ENCODE assay signal across 8 mouse cellular contexts in genomic region chr9:107709697-107710483, GRCm38 (mm10). TPM values are rescaled to one million over a fixed set of nuclear protein-coding genes. Genes with fewer than 3 reads are reported as not detected.
DNase-seq lines count a peak whose midpoint lies in the region; ATAC-seq and TF ChIP-seq lines count a peak whose summit lies in the region.

Gene Sema3f, minus strand, starts transcription at chr9:107710475.

- peak within 1 kb of the TSS; percentile 94 for H3K4me2 ChIP-seq in forebrain, embryonic 14.5 days (ENCODE audit: low read length)
- H3K4me2 ChIP-seq in lung, embryonic 14.5 days, result peak within 1 kb of the TSS; percentile 91

- peak within 1 kb of the TSS; percentile 70 for H3K4me3 ChIP-seq in G1E (ENCODE audit: low read depth, low read length)
- H3K4me3 ChIP-seq in forebrain, embryonic 14.5 days (ENCODE audit: low read depth, low read length), result peak within 1 kb of the TSS; percentile 68
- H3K4me3 ChIP-seq in lung, embryonic 14.5 days (ENCODE audit: low read depth, low read length), result peak within 1 kb of the TSS; percentile 72

- intact Hi-C loops in heart, postnatal 14 days (cut with DNase I), result loop anchor here (1.0 kb wide), 1 partner anchor 28 kb away; no protein-coding TSS in a partner anchor

- peak; percentile 75 for DNase-seq in G1E (ENCODE audit: low spot score)
- DNase-seq in cerebellum, adult 11 months, result peak; percentile 80
- DNase-seq in forebrain, embryonic 14.5 days (ENCODE audit: low spot score), result peak; percentile 80
- DNase-seq in heart, postnatal 14 days, result peak; percentile 80 to 87
- DNase-seq in large intestine, adult 2 months (ENCODE audit: low read depth, low spot score), result peak; percentile 46
- DNase-seq in lung, embryonic 14.5 days, result peak; percentile 91
- peak; percentile 73 for DNase-seq in ovary, postnatal 10 days (ENCODE audit: low spot score)
- peak; percentile 89 for DNase-seq in thymus, postnatal 0 days (ENCODE audit: low spot score)

- WGBS in forebrain, embryonic 14.5 days, result under 1% methylated on average over 63 of the region's 86 CpGs
- WGBS in large intestine, adult 2 months, result 2% methylated on average over 77 of the region's 86 CpGs
- 1% methylated on average over 74 of the region's 86 CpGs for WGBS in lung, embryonic 14.5 days

- H3K9me3 ChIP-seq in G1E (replicated peaks), result no peaks in the 10 kb centered on the region
- no peaks in the 10 kb centered on the region for H3K9me3 ChIP-seq in forebrain, embryonic 14.5 days (replicated peaks; ENCODE audit: control insufficient read depth, low read length)
- H3K9me3 ChIP-seq in lung, embryonic 14.5 days (ENCODE audit: low read depth, low read length), result no peaks in the 10 kb centered on the region

- H3K27me3 ChIP-seq in G1E (ENCODE audit: insufficient read depth, low read length), result peaks cover 90% of the 10 kb centered on the region
- peaks cover 12% of the 10 kb centered on the region; the same call in 1 of the 2 replicates for H3K27me3 ChIP-seq in forebrain, embryonic 14.5 days (replicated peaks; ENCODE audit: control insufficient read depth, insufficient read depth, low read length)
- H3K27me3 ChIP-seq in lung, embryonic 14.5 days (ENCODE audit: insufficient read depth, low read length), result no peaks in the 10 kb centered on the region

- TF ChIP-seq CTCF in G1E (IDR thresholded peaks at IDR 0.05; ENCODE audit: low read depth, low read length), result no peak
- peak; percentile 81 for TF ChIP-seq CTCF in lung, embryonic 14.5 days (IDR thresholded peaks at IDR 0.05; ENCODE audit: low read depth)

- H3K27ac ChIP-seq in forebrain, embryonic 14.5 days (ENCODE audit: low read depth, low read length), result peak within 1 kb of the TSS; percentile 78; the same call in 1 of the 2 replicates
- H3K27ac ChIP-seq in lung, embryonic 14.5 days (ENCODE audit: low read depth), result peak within 1 kb of the TSS; percentile 89

- no peak for ATAC-seq in G1E (ENCODE audit: extremely low read depth, insufficient number of reproducible peaks, low FRiP score, poor library complexity, severe bottlenecking)
- peak; percentile 74 for ATAC-seq in forebrain, embryonic 14.5 days
- ATAC-seq in lung, embryonic 14.5 days (ENCODE audit: insufficient read depth), result peak; percentile 79

- H3K36me3 ChIP-seq in G1E (replicated peaks), result no peaks in the 10 kb centered on the region
- peaks cover 7% of the 10 kb centered on the region; the same call in 1 of the 2 replicates for H3K36me3 ChIP-seq in forebrain, embryonic 14.5 days (ENCODE audit: control insufficient read depth, insufficient read depth, low read length)
- peaks cover 6% of the 10 kb centered on the region; the same call in 1 of the 2 replicates for H3K36me3 ChIP-seq in lung, embryonic 14.5 days (ENCODE audit: insufficient read depth)

- peaks cover 35% of the 10 kb centered on the region for H3K4me1 ChIP-seq in G1E (ENCODE audit: insufficient read depth, low read depth, low read length)
- H3K4me1 ChIP-seq in forebrain, embryonic 14.5 days (ENCODE audit: control insufficient read depth, insufficient read depth, low read length), result peaks cover 31% of the 10 kb centered on the region
- H3K4me1 ChIP-seq in lung, embryonic 14.5 days (ENCODE audit: insufficient read depth), result peaks cover 24% of the 10 kb centered on the region

- peak within 1 kb of the TSS; percentile 88 for H3K9ac ChIP-seq in forebrain, embryonic 14.5 days (ENCODE audit: low read length)
- H3K9ac ChIP-seq in lung, embryonic 14.5 days, result peak within 1 kb of the TSS; percentile 75

RNA-seq across cellular contexts. Expression of gene Sema3f, which starts in this region (rescaled TPM):
- total RNA-seq in G1E (2014; fragmentation: Nextera tagmentation) (not detected in 2 replicates), G1E (2017) (0.11 and 0.52 TPM in 2 replicates)
- polyA plus RNA-seq in G1E (2012), result 0.07 and 0.09 TPM in 2 replicates
- polyA plus RNA-seq in forebrain, embryonic 14.5 days (2014; fragmentation: Nextera tagmentation; extraction: Ambion mirVana), result 7.4 and 12.2 TPM in 2 replicates
- 10 to 100 TPM; 17.7 to 18.0 TPM for total RNA-seq in heart, postnatal 14 days (2021)
- polyA plus RNA-seq in large intestine, adult 2 months (2012; rRNA removed), result 14.1 and 20.1 TPM in 2 replicates
- 16.7 and 22.1 TPM in 2 replicates for polyA plus RNA-seq in lung, embryonic 14.5 days (2014; fragmentation: Nextera tagmentation; extraction: Ambion mirVana)
- polyA plus RNA-seq in thymus, postnatal 0 days (2015; fragmentation: Nextera tagmentation; extraction: Ambion mirVana), result 2.2 and 3.2 TPM in 2 replicates

Comparison
In these comparisons a context has a peak if more than half of its experiments do, and no peak if none do; other contexts are left out.
1. RNA of gene Sema3f (total RNA-seq): 17.7 to 18.0 TPM in heart, postnatal 14 days; 0.11 to 0.52 TPM in G1E; every median in the first group is over 10 times any median in the second.
2. Peak in DNase-seq and H3K4me3 ChIP-seq in G1E; RNA of the gene not detected or under 1 TPM.
3. Peak in every context shown above with its lines, with median percentiles within 50 percentile points of each other: DNase-seq and H3K4me3 ChIP-seq.